Mouse (Mus musculus) stomach, embryonic 15.5 days (tissue): ENCODE measurements around the gene St6gal1. TPM values are rescaled to one million over a fixed set of nuclear protein-coding genes. Genes with fewer than 3 reads are reported as not detected.

Experiments
- ATAC-seq: fragments of 200-750 bp; cut with Nextera tagmentation; 2 replicates; pipeline ENCODE4 v1.8.0; 2017; ENCODE audit warnings: low read depth, moderate number of reproducible peaks, moderate TSS enrichment; ENCODE audit not compliant: insufficient read depth, low FRiP score
- H3K27ac ChIP-seq: fragments of 300-500 bp; sonication (generic); 2 replicates; pipeline ENCODE4 v1.5.1; 2015; ENCODE audit warnings: mild to moderate bottlenecking, inconsistent platforms
- H3K27me3 ChIP-seq: fragments of 300-500 bp; sonication (generic); replicated peaks from 2 replicates; pipeline ENCODE4 v1.6.1; 2015; ENCODE audit warnings: inconsistent platforms
- H3K36me3 ChIP-seq: fragments of 300-500 bp; sonication (generic); 2 replicates; pipeline ENCODE4 v1.6.1; 2015; ENCODE audit warnings: inconsistent platforms
- H3K4me1 ChIP-seq: fragments of 300-500 bp; sonication (generic); 2 replicates; pipeline ENCODE4 v1.6.1; 2015; ENCODE audit warnings: inconsistent platforms
- H3K4me2 ChIP-seq: fragments of 300-500 bp; sonication (generic); 2 replicates; pipeline ENCODE4 v1.6.1; 2015; ENCODE audit warnings: mild to moderate bottlenecking, inconsistent platforms
- H3K4me3 ChIP-seq: fragments of 300-500 bp; sonication (generic); replicated peaks from 2 replicates; pipeline ENCODE4 v1.5.1; 2015; ENCODE audit warnings: inconsistent platforms
- H3K9ac ChIP-seq: fragments of 300-500 bp; sonication (generic); 2 replicates; pipeline ENCODE4 v1.6.1; 2015; ENCODE audit warnings: inconsistent platforms
- H3K9me3 ChIP-seq: fragments of 300-500 bp; sonication (generic); 2 replicates; pipeline ENCODE4 v1.6.1; 2016; ENCODE audit warnings: inconsistent platforms
- WGBS: fragments of 180-500 bp; shearing (Covaris S2); methylation state at CpG from one replicate; pipeline ENCODE4 v1.1.7; 2015; 5-methylcytosine and 5-hydroxymethylcytosine counted together
- polyA plus RNA-seq: library from polyadenylated mRNA; unstranded; fragments of >200 nt; fragmentation: Nextera tagmentation; extraction: Ambion mirVana; gene quantifications from 2 replicates; pipeline ENCODE4 v1.2.1, GENCODE M21; 2015

Gene St6gal1
- polyA plus RNA-seq, 1 experiment from 2014 or later, result 16.3 TPM

GRCm38 (mm10) chr16:23191560-23192242 is 32.8 kb upstream of the St6gal1 start:
- Histone ChIP-seq H3K9me3 (no peaks in the 10 kb centered on the region), H3K27ac (no peak overlapping the region), H3K4me2 (no peak overlapping the region), H3K9ac (no peak overlapping the region), H3K4me3 (no peak overlapping the region), H3K36me3 (no peaks in the 10 kb centered on the region), H3K4me1 (no peaks in the 10 kb centered on the region), H3K27me3 (no peaks in the 10 kb centered on the region)
- WGBS, result 67% methylated on average over 9 of the region's 9 CpGs
- no peak for ATAC-seq

GRCm38 (mm10) chr16:23195618-23196017 is 28.9 kb upstream of the St6gal1 start:
- H3K4me3 ChIP-seq, result no peak overlapping the region
- no peak overlapping the region for H3K27ac ChIP-seq
- H3K4me2 ChIP-seq, result no peak overlapping the region
- no peaks in the 10 kb centered on the region for H3K27me3 ChIP-seq
- no peaks in the 10 kb centered on the region for H3K4me1 ChIP-seq
- no peaks in the 10 kb centered on the region for H3K36me3 ChIP-seq
- ATAC-seq, result no peak
- H3K9me3 ChIP-seq, result no peaks in the 10 kb centered on the region
- no peak overlapping the region for H3K9ac ChIP-seq
- WGBS, result 76% methylated on average over 7 of the region's 7 CpGs

- Histone ChIP-seq H3K4me3 (no peak overlapping the region), H3K4me1 (no peaks in the 10 kb centered on the region), H3K9ac (no peak overlapping the region), H3K9me3 (no peaks in the 10 kb centered on the region), H3K27ac (no peak overlapping the region), H3K4me2 (no peak overlapping the region), H3K27me3 (no peaks in the 10 kb centered on the region), H3K36me3 (no peaks in the 10 kb centered on the region)
- ATAC-seq, result no peak
These were observed 28.2 kb upstream of the St6gal1 start for GRCm38 (mm10) chr16:23196296-23196695.

GRCm38 (mm10) chr16:23196791-23197190 is 27.7 kb upstream of the St6gal1 start:
- 91% methylated on average over 6 of the region's 6 CpGs for WGBS
- Histone ChIP-seq H3K4me2 (no peak overlapping the region), H3K9me3 (no peaks in the 10 kb centered on the region), H3K4me3 (no peak overlapping the region), H3K27ac (no peak overlapping the region), H3K9ac (no peak overlapping the region), H3K36me3 (no peaks in the 10 kb centered on the region), H3K27me3 (no peaks in the 10 kb centered on the region), H3K4me1 (no peaks in the 10 kb centered on the region)
- ATAC-seq, result no peak

- no peak for ATAC-seq
- no peak overlapping the region for H3K4me2 ChIP-seq
These were observed 23.0 kb upstream of the St6gal1 start for GRCm38 (mm10) chr16:23201498-23201897.

GRCm38 (mm10) chr16:23214314-23214713 is 10.2 kb upstream of the St6gal1 start:
- Histone ChIP-seq H3K27ac (no peak overlapping the region), H3K9ac (no peak overlapping the region), H3K9me3 (no peaks in the 10 kb centered on the region), H3K4me1 (no peaks in the 10 kb centered on the region), H3K36me3 (no peaks in the 10 kb centered on the region), H3K4me2 (no peak overlapping the region), H3K27me3 (no peaks in the 10 kb centered on the region), H3K4me3 (no peak overlapping the region)
- 69% methylated on average over 7 of the region's 7 CpGs for WGBS
- no peak for ATAC-seq

More at GRCm38 (mm10) chr16:23201498-23201897, 23.0 kb upstream of the St6gal1 start:
- Histone ChIP-seq H3K27me3 (no peaks in the 10 kb centered on the region), H3K9me3 (no peaks in the 10 kb centered on the region), H3K4me1 (no peaks in the 10 kb centered on the region), H3K4me3 (no peak overlapping the region), H3K36me3 (no peaks in the 10 kb centered on the region), H3K9ac (no peak overlapping the region), H3K27ac (no peak overlapping the region)

- Histone ChIP-seq H3K27me3 (no peaks in the 10 kb centered on the region), H3K4me3 (no peak overlapping the region), H3K27ac (no peak overlapping the region), H3K36me3 (no peaks in the 10 kb centered on the region), H3K4me2 (no peak overlapping the region), H3K9ac (no peak overlapping the region), H3K4me1 (no peaks in the 10 kb centered on the region), H3K9me3 (no peaks in the 10 kb centered on the region)
- ATAC-seq, result no peak
- WGBS, result 81% methylated on average over 5 of the region's 5 CpGs
These were observed 9.2 kb upstream of the St6gal1 start for GRCm38 (mm10) chr16:23215241-23215900.

- Histone ChIP-seq H3K9me3 (no peaks in the 10 kb centered on the region), H3K27ac (no peak overlapping the region), H3K4me1 (no peaks in the 10 kb centered on the region), H3K36me3 (no peaks in the 10 kb centered on the region), H3K9ac (no peak overlapping the region), H3K27me3 (no peaks in the 10 kb centered on the region), H3K4me2 (no peak overlapping the region), H3K4me3 (no peak overlapping the region)
- 76% methylated on average over 9 of the region's 9 CpGs for WGBS
- ATAC-seq, result no peak
These were observed 8.2 kb upstream of the St6gal1 start for GRCm38 (mm10) chr16:23216366-23216765.

- 14% methylated on average over 7 of the region's 7 CpGs for WGBS
- Histone ChIP-seq H3K36me3 (no peaks in the 10 kb centered on the region), H3K9ac (no peak overlapping the region), H3K27me3 (no peaks in the 10 kb centered on the region), H3K4me1 (no peaks in the 10 kb centered on the region), H3K9me3 (no peaks in the 10 kb centered on the region), H3K4me3 (no peak overlapping the region), H3K4me2 (no peak overlapping the region), H3K27ac (no peak overlapping the region)
- ATAC-seq, result no peak
These were observed 6.2 kb upstream of the St6gal1 start for GRCm38 (mm10) chr16:23218313-23218712.

GRCm38 (mm10) chr16:23223166-23223870 is 1.2 kb upstream of the St6gal1 start:
- no peak overlapping the region for H3K4me3 ChIP-seq
- H3K4me1 ChIP-seq, result peaks cover 11% of the 10 kb centered on the region; the same call in 1 of the 2 replicates
- no peaks in the 10 kb centered on the region for H3K9me3 ChIP-seq
- no peak for ATAC-seq
- no peaks in the 10 kb centered on the region for H3K27me3 ChIP-seq
- peak overlapping the region; percentile 97 for H3K4me2 ChIP-seq
- H3K9ac ChIP-seq, result no peak overlapping the region
- H3K36me3 ChIP-seq, result no peaks in the 10 kb centered on the region
- whole genome bisulfite sequencing, result 57% methylated on average over 12 of the region's 12 CpGs
- peak overlapping the region; percentile 65; the same call in 1 of the 2 replicates for H3K27ac ChIP-seq

- H3K4me1 ChIP-seq, result peaks cover 11% of the 10 kb centered on the region; the same call in 1 of the 2 replicates
- H3K9me3 ChIP-seq, result no peaks in the 10 kb centered on the region
- no peak overlapping the region for H3K4me3 ChIP-seq
- peak overlapping the region; percentile 65 for H3K27ac ChIP-seq
- H3K27me3 ChIP-seq, result no peaks in the 10 kb centered on the region
- 31% methylated on average over 12 of the region's 12 CpGs for whole genome bisulfite sequencing
- H3K36me3 ChIP-seq, result no peaks in the 10 kb centered on the region
- peak overlapping the region; percentile 97 for H3K4me2 ChIP-seq
- no peak for ATAC-seq
- no peak overlapping the region for H3K9ac ChIP-seq
These were observed 570 bp upstream of the St6gal1 start for GRCm38 (mm10) chr16:23223871-23224469.
